In the genomic region with DNA sequence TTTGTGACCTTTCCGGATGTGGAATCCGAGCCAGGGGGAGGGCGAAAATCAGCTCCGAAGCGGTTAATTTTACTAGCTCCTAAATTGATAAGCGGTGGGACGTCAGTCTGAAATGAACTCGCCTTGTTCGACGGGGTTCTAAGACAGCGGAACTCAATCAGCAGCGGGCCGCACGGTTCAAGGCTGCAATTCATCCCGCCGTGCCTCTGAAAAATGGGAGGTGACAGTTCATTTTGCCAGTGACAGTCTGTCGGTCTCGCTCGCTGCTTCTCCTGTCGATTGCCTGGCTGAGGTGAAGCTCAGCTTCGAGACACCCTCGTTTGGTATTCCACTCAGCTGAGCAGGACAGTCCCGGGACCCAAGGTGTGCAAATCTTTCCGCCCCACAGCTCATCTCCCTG, we compare ENCODE assay signal across 23 mouse cellular contexts. TPM values are rescaled to one million over a fixed set of nuclear protein-coding genes. Genes with fewer than 3 reads are reported as not detected.
DNase-seq lines count a peak whose midpoint lies in the region; ATAC-seq and TF ChIP-seq lines count a peak whose summit lies in the region.
"Had no signal": no experiment of that assay in that cellular context is flagged by ENCODE, and none has a peak within 500 bp of the region (broad histone marks: within the 10 kb centered on the region; RNA-seq: fewer than 3 reads in every experiment).

No protein-coding gene starts in this region.

- no peak for ATAC-seq in kidney, embryonic 16.5 days (ENCODE audit: low FRiP score, low TSS enrichment)
- ATAC-seq: activated CD4-positive, CD25-positive, alpha-beta regulatory T cell, adult 4 months; CD4-positive, CD25-positive, alpha-beta regulatory T cell, adult 4 months; forebrain, embryonic 14.5 days; liver, embryonic 12.5 days had no signal

- 0 out of 2 replicates have a peak overlapping the region, but pooled peaks have one; percentile 0 for H3K4me3 ChIP-seq in kidney, embryonic 16.5 days (ENCODE audit: low read length)
- H3K4me3 ChIP-seq in kidney, adult 2 months (ENCODE audit: insufficient read depth, low read depth, low read length) = no peak overlapping the region
- peak overlapping the region; percentile 66 for H3K4me3 ChIP-seq in E14TG2a.4 (replicated peaks; ENCODE audit: low read length)
- H3K4me3 ChIP-seq: embryonic facial prominence, embryonic 15.5 days; gastrocnemius, adult 2 months; limb, embryonic 12.5 days; liver, embryonic 12.5 days; midbrain, embryonic 10.5 days had no signal

- H3K4me2 ChIP-seq in kidney, embryonic 16.5 days (replicated peaks; ENCODE audit: low read depth, low read length) = peak overlapping the region; percentile 24
- H3K4me2 ChIP-seq: embryonic facial prominence, embryonic 15.5 days; limb, embryonic 12.5 days; liver, embryonic 12.5 days had no signal

- peak; percentile 61 for DNase-seq in adrenal gland, postnatal 14 days
- DNase-seq in adrenal gland, postnatal 10 days = no peak
- no peak for DNase-seq in kidney, adult 2 months
- DNase-seq in adrenal gland, postnatal 25 days = peak; percentile 20
- DNase-seq in cerebellum, adult 11-12 months = no peak
- DNase-seq: cerebellum, adult 8-10 months; gastrocnemius, adult 2 months; heart, postnatal 36 days; kidney, postnatal 25 days; layer of hippocampus, postnatal 36 days; lung, adult 18-20 months; lung, postnatal 10 days had no signal

- no peaks in the 10 kb centered on the region for H3K27me3 ChIP-seq in kidney, embryonic 16.5 days (ENCODE audit: insufficient read depth, low read length)
- no peaks in the 10 kb centered on the region for H3K27me3 ChIP-seq in kidney, adult 2 months (replicated peaks; ENCODE audit: control insufficient read depth, insufficient read depth, low read length)
- peaks cover 47% of the 10 kb centered on the region for H3K27me3 ChIP-seq in E14TG2a.4 (ENCODE audit: insufficient read depth, low read length)

- WGBS in kidney, embryonic 16.5 days = 27% methylated on average over 24 of the region's 24 CpGs
- WGBS in kidney, adult 2 months = 56% methylated on average over 24 of the region's 24 CpGs

- no peak for TF ChIP-seq POLR2A in kidney, adult 2 months (IDR thresholded peaks at IDR 0.05; ENCODE audit: low read depth, low read length)

- 0 out of 2 replicates have a peak overlapping the region, but pooled peaks have one; percentile 1 for H3K9ac ChIP-seq in kidney, embryonic 16.5 days (replicated peaks; ENCODE audit: low read length)
- H3K9ac ChIP-seq: embryonic facial prominence, embryonic 15.5 days; limb, embryonic 12.5 days; liver, embryonic 12.5 days had no signal

- H3K36me3 ChIP-seq in kidney, embryonic 16.5 days (ENCODE audit: insufficient read depth, low read length) = no peaks in the 10 kb centered on the region
- H3K36me3 ChIP-seq in kidney, adult 2 months (ENCODE audit: control insufficient read depth, insufficient read depth, low read length) = no peaks in the 10 kb centered on the region
- no peaks in the 10 kb centered on the region for H3K36me3 ChIP-seq in E14TG2a.4 (ENCODE audit: insufficient read depth, low read length)
- H3K36me3 ChIP-seq: embryonic facial prominence, embryonic 15.5 days; limb, embryonic 12.5 days; liver, embryonic 12.5 days; midbrain, embryonic 10.5 days had no signal

- peaks cover 3% of the 10 kb centered on the region for H3K4me1 ChIP-seq in kidney, embryonic 16.5 days (ENCODE audit: insufficient read depth, low read length)
- no peaks in the 10 kb centered on the region for H3K4me1 ChIP-seq in kidney, adult 2 months (ENCODE audit: control insufficient read depth, insufficient read depth, low read length)
- H3K4me1 ChIP-seq in E14TG2a.4 (replicated peaks; ENCODE audit: low read depth, low read length) = peaks cover 11% of the 10 kb centered on the region
- H3K4me1 ChIP-seq: embryonic facial prominence, embryonic 15.5 days; limb, embryonic 12.5 days; liver, embryonic 12.5 days had no signal

- no peak overlapping the region for H3K27ac ChIP-seq in kidney, embryonic 16.5 days (ENCODE audit: low read length)
- H3K27ac ChIP-seq in kidney, adult 2 months (ENCODE audit: insufficient read depth, low read depth, low read length) = no peak overlapping the region
- H3K27ac ChIP-seq: embryonic facial prominence, embryonic 15.5 days; gastrocnemius, adult 2 months; limb, embryonic 12.5 days; liver, embryonic 12.5 days; midbrain, embryonic 10.5 days had no signal

- no peak for TF ChIP-seq CTCF in kidney, adult 2 months (conservative IDR thresholded peaks at IDR 0.05; ENCODE audit: insufficient read depth, insufficient read length, low read depth, low read length)
- TF ChIP-seq CTCF in E14TG2a.4 (conservative IDR thresholded peaks at IDR 0.05; ENCODE audit: low read length) = no peak

- no peaks in the 10 kb centered on the region for H3K9me3 ChIP-seq in kidney, embryonic 16.5 days (ENCODE audit: low read length)
- no peaks in the 10 kb centered on the region for H3K9me3 ChIP-seq in E14TG2a.4 (ENCODE audit: low read length)
- H3K9me3 ChIP-seq: embryonic facial prominence, embryonic 15.5 days; limb, embryonic 12.5 days; liver, embryonic 12.5 days; midbrain, embryonic 10.5 days had no signal

RNA-seq across cellular contexts. Expression of a gene that starts 16.5 kb away (rescaled TPM):
- total RNA-seq in adrenal gland, postnatal 14 days (2021) = 4.0 and 12.9 TPM in 2 replicates
- total RNA-seq in adrenal gland, postnatal 10 days (2021) = 1 to 10 TPM; 4.7 to 7.6 TPM
- 10.1 and 12.3 TPM in 2 replicates for polyA plus RNA-seq in kidney, embryonic 16.5 days (2015; fragmentation: Nextera tagmentation; extraction: Ambion mirVana)
- 1.0 and 3.3 TPM in 2 replicates for polyA plus RNA-seq in kidney, adult 2 months (2012; rRNA removed)
- 6.7 and 7.4 TPM in 2 replicates for total RNA-seq in adrenal gland, postnatal 25 days (2021)
- total RNA-seq: common myeloid progenitor, adult 5-6 weeks; gastrocnemius, adult 2 months; MEL had no signal

Comparison
In these comparisons a context has a peak if more than half of its experiments do, and no peak if none do; other contexts are left out.
1. DNase-seq: peak in adrenal gland, postnatal 14 days (single experiment) and adrenal gland, postnatal 25 days (single experiment); none in adrenal gland, postnatal 10 days (single experiment), kidney, adult 2 months (single experiment) and cerebellum, adult 11-12 months (single experiment).